ENCODE assay signal across 8 mouse cellular contexts in the genomic region with DNA sequence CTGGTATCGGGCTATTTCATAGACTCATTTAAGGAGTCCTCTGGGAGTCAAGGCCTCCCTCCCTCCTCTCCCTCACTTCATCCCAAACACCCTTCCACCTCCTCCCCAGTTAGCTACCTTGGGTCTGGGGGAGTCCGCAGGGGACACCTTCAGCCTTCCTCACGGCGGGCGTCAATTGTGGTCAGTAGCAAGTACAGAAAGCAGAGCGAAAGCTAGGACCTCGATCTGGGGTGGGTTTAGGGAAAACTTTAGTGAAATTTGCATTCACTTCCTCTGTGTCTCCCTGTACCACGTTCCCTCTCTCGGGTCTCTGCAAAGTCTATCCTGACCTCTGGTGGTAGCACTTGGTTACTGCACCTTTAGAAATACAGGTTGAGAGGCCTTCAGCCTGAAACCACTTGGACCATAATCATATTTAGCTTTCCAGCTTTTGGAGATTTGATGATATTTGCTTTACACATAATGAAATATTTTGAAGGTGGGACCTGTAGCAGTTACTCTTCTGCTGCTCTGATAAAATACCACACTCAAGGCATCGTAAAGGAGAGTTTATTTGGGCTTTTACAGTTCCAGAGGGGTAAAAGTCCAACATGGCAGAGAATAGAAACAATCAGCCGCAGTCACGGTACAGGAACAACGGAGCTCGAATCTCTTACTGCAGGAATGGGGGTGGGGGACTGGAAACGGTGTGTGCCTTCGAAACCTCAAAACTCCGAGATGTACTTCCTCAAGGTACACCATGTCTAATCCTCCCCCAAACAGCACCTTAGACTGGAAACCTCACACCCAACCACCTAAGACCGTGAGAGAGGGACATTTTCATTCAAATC. TPM values are rescaled to one million over a fixed set of nuclear protein-coding genes. Genes with fewer than 3 reads are reported as not detected.
DNase-seq lines count a peak whose midpoint lies in the region; ATAC-seq and TF ChIP-seq lines count a peak whose summit lies in the region.

No protein-coding gene starts in this region.

- peak; percentile 89 for DNase-seq in 3T3-L1 (ENCODE audit: low read depth, low spot score)
- peak; percentile 58 to 67 for DNase-seq in adrenal gland, adult 18-20 months (ENCODE audit: low spot score in 2 of 2)
- DNase-seq in embryo, embryonic 11 days, result peak; percentile 84
- peak; percentile 84 to 89 for DNase-seq in heart, adult 18-20 months
- DNase-seq in kidney, adult 18-20 months, result peak; percentile 61
- peak; percentile 72 for DNase-seq in limb, embryonic 14.5 days (ENCODE audit: low spot score)
- DNase-seq in midbrain, postnatal 0 days (ENCODE audit: low spot score), result peak; percentile 80

- peak overlapping the region; percentile 31 for H3K4me3 ChIP-seq in limb, embryonic 14.5 days (replicated peaks; ENCODE audit: low read length)
- peak overlapping the region; percentile 7; the same call in 1 of the 2 replicates for H3K4me3 ChIP-seq in midbrain, postnatal 0 days (ENCODE audit: low read depth, low read length)
- H3K4me3 ChIP-seq in stomach, embryonic 14.5 days (ENCODE audit: low read depth, low read length), result no peak overlapping the region

- H3K9me3 ChIP-seq in limb, embryonic 14.5 days (ENCODE audit: control insufficient read depth, low read length), result no peaks in the 10 kb centered on the region
- no peaks in the 10 kb centered on the region for H3K9me3 ChIP-seq in midbrain, postnatal 0 days (ENCODE audit: low read length)
- no peaks in the 10 kb centered on the region for H3K9me3 ChIP-seq in stomach, embryonic 14.5 days (ENCODE audit: control insufficient read depth, low read depth, low read length)

- H3K36me3 ChIP-seq in limb, embryonic 14.5 days (ENCODE audit: control insufficient read depth, insufficient read depth, low read length), result no peaks in the 10 kb centered on the region
- no peaks in the 10 kb centered on the region for H3K36me3 ChIP-seq in midbrain, postnatal 0 days (ENCODE audit: insufficient read depth, low read length)
- H3K36me3 ChIP-seq in stomach, embryonic 14.5 days (ENCODE audit: control insufficient read depth, insufficient read depth, low read length), result no peaks in the 10 kb centered on the region

- H3K27me3 ChIP-seq in limb, embryonic 14.5 days (ENCODE audit: control insufficient read depth, insufficient read depth, low read length), result no peaks in the 10 kb centered on the region
- H3K27me3 ChIP-seq in midbrain, postnatal 0 days (ENCODE audit: insufficient read depth, low read length), result no peaks in the 10 kb centered on the region
- no peaks in the 10 kb centered on the region for H3K27me3 ChIP-seq in stomach, embryonic 14.5 days (ENCODE audit: control insufficient read depth, insufficient read depth, low read length)

- WGBS in limb, embryonic 14.5 days, result 38% methylated on average over 18 of the region's 18 CpGs
- 35% methylated on average over 18 of the region's 18 CpGs for WGBS in midbrain, postnatal 0 days
- 37% methylated on average over 18 of the region's 18 CpGs for WGBS in stomach, embryonic 14.5 days

- no peaks in the 10 kb centered on the region for H3K4me1 ChIP-seq in limb, embryonic 14.5 days (ENCODE audit: control insufficient read depth, insufficient read depth, low read length)
- H3K4me1 ChIP-seq in midbrain, postnatal 0 days (ENCODE audit: insufficient read depth, low read length), result no peaks in the 10 kb centered on the region
- no peaks in the 10 kb centered on the region for H3K4me1 ChIP-seq in stomach, embryonic 14.5 days (ENCODE audit: control insufficient read depth, insufficient read depth, low read length)

- peak overlapping the region; percentile 56 for H3K9ac ChIP-seq in limb, embryonic 14.5 days (ENCODE audit: low read depth, low read length, severe bottlenecking)
- H3K9ac ChIP-seq in midbrain, postnatal 0 days (replicated peaks; ENCODE audit: low read length, poor library complexity, severe bottlenecking), result no peak overlapping the region
- no peak overlapping the region for H3K9ac ChIP-seq in stomach, embryonic 14.5 days (replicated peaks; ENCODE audit: low read depth, low read length)

- peak; percentile 96 for TF ChIP-seq CTCF in midbrain, postnatal 0 days (IDR thresholded peaks at IDR 0.05)

- no peak overlapping the region for H3K27ac ChIP-seq in limb, embryonic 14.5 days (replicated peaks; ENCODE audit: low read depth, low read length)
- H3K27ac ChIP-seq in midbrain, postnatal 0 days (ENCODE audit: low read depth, low read length), result no peak overlapping the region
- H3K27ac ChIP-seq in stomach, embryonic 14.5 days (ENCODE audit: low read length), result no peak overlapping the region

- TF ChIP-seq POLR2A in limb, embryonic 14.5 days (IDR thresholded peaks at IDR 0.05; ENCODE audit: borderline replicate concordance, extremely low read depth, insufficient read depth, insufficient read length), result no peak

- peak; percentile 47; the same call in 1 of the 2 replicates for ATAC-seq in limb, embryonic 14.5 days (ENCODE audit: low FRiP score, low read depth)
- peak; percentile 67; the same call in 1 of the 2 replicates for ATAC-seq in midbrain, postnatal 0 days (ENCODE audit: low FRiP score)
- no peak for ATAC-seq in stomach, embryonic 14.5 days (ENCODE audit: insufficient number of reproducible peaks, insufficient read depth, low FRiP score, low read depth)

- peak overlapping the region; percentile 44 for H3K4me2 ChIP-seq in limb, embryonic 14.5 days (replicated peaks; ENCODE audit: low read depth, low read length, severe bottlenecking)
- H3K4me2 ChIP-seq in midbrain, postnatal 0 days (ENCODE audit: low read depth, low read length, poor library complexity, severe bottlenecking), result peak overlapping the region; percentile 33
- H3K4me2 ChIP-seq in stomach, embryonic 14.5 days (replicated peaks; ENCODE audit: low read depth, low read length), result peak overlapping the region; percentile 39

RNA-seq across cellular contexts. Expression of gene A630001G21Rik, which starts 41.9 kb away (rescaled TPM):
- total RNA-seq in adrenal gland, adult 18-20 months (2021), result under 1 TPM in 1 of 2 experiments, not detected in 1; 0.83 TPM
- total RNA-seq in heart, adult 18-20 months (2021), result under 1 TPM; 0.65 to 0.82 TPM
- 2.8 and 3.1 TPM in 2 replicates for polyA plus RNA-seq in limb, embryonic 14.5 days (2012; rRNA removed)
- polyA plus RNA-seq in limb, embryonic 14.5 days (2014; fragmentation: Nextera tagmentation; extraction: Ambion mirVana), result 1.4 and 1.7 TPM in 2 replicates
- 0.76 and 1.0 TPM in 2 replicates for total RNA-seq in midbrain, postnatal 0 days (2014; rRNA removed)
- 0.31 and 0.56 TPM in 2 replicates for polyA plus RNA-seq in midbrain, postnatal 0 days (2015; fragmentation: Nextera tagmentation; extraction: Ambion mirVana)
- polyA plus RNA-seq in stomach, embryonic 14.5 days (2014; fragmentation: Nextera tagmentation; extraction: Ambion mirVana), result 0.91 and 0.97 TPM in 2 replicates

RNA-seq across cellular contexts. Expression of gene Cab39, which starts 56.7 kb away (rescaled TPM):
- total RNA-seq in adrenal gland, adult 18-20 months (2021), result 100 to 1,000 TPM; 100 to 148 TPM
- total RNA-seq in heart, adult 18-20 months (2021), result 100 to 1,000 TPM; 118 to 119 TPM
- polyA plus RNA-seq in limb, embryonic 14.5 days (2012; rRNA removed), result 59.4 and 61.4 TPM in 2 replicates
- 48.9 and 49.2 TPM in 2 replicates for polyA plus RNA-seq in limb, embryonic 14.5 days (2014; fragmentation: Nextera tagmentation; extraction: Ambion mirVana)
- 167 and 185 TPM in 2 replicates for total RNA-seq in midbrain, postnatal 0 days (2014; rRNA removed)
- 40.3 and 45.9 TPM in 2 replicates for polyA plus RNA-seq in midbrain, postnatal 0 days (2015; fragmentation: Nextera tagmentation; extraction: Ambion mirVana)
- polyA plus RNA-seq in stomach, embryonic 14.5 days (2014; fragmentation: Nextera tagmentation; extraction: Ambion mirVana), result 52.1 and 56.1 TPM in 2 replicates
